Mouse (Mus musculus) small intestine, adult 2 months (tissue): ENCODE data around the gene Tifa.
A peak's percentile ranks its signal among the peaks of the same experiment; 100 is the strongest.

Experiments used
- CTCF ChIP-seq: fragments of 200-500 bp; IDR thresholded peaks from 2 replicates; pipeline ENCODE4 v1.5.1; 2012; ENCODE audit warnings: low read depth, mild to moderate bottlenecking, control low read depth, inconsistent platforms, low read length, moderate library complexity, mixed read lengths; ENCODE audit not compliant: insufficient replicate concordance, insufficient read length; ENCODE audit errors: extremely low read depth
- POLR2A ChIP-seq: fragments of 200-500 bp; IDR thresholded peaks from 2 replicates; pipeline ENCODE4 v1.6.1; 2012; ENCODE audit warnings: low read depth, mild to moderate bottlenecking, control low read depth, inconsistent platforms, low read length, moderate library complexity

DNA sequence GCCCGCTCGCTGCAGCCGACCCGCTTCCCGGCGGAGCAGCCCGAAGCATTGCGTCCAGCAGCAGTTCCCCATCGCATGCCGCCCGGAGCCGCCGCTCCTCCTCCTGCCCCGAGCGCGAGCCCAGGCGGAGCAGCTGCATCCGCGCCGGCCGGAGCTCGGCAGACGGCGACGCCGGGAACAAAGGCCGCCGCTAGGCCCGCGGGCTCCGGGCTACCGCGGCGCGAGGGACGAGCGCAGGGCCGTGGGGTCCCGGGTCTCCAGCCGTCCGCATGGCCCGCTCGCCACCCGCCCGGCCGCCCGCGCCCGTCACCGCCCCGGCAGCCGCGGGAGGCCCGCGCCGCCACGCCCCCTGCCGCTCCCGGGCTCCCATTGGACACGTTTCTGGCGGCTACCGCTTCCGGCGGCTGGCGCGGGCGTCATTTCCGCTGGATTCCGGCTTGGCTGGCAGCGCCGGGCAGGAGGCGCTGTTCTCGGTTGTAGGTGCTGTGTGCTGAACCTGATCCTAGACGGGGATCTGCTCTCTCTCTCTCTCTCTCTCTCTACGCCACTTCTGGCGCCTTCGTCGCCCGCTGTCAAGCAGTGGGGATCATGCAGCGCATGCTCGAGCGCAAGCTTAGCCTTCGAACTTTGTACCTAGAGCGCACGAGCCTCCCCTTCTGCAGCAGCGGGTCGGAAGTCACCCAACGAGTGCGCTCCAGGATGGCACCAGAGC, 47.7 kb downstream of the Tifa start, which contains the start of gene Ap1ar:
- TF ChIP-seq CTCF, result peak; percentile 66
- TF ChIP-seq POLR2A, result peak; percentile 72
